Mouse (Mus musculus) testis, postnatal 10 days (tissue): ENCODE measurements around the gene Sh3bp1.

Experiments used
- DNase-seq: peaks from one replicate; pipeline ENCODE4 v3.0.0; 2021; ENCODE audit warnings: low spot score

Gene Sh3bp1

DNA sequence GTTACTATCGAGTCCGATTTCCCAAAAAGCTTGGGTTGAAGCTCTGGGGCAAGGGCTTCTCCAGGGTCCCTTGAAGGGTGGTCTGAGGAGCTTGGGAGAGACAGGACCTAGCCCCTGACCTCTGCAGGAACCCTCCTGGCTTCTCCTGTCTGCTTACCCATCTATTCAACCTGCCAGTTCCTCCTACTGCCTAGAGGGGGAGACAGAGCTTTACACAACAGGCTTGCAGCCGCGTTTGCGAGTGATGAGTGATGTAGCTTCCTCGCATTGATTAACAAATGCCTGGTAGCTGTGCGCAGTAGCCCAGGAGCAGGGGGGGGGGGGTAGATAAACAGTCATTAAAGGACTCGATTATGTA lies 16.1 kb downstream of the Sh3bp1 start:
- DNase-seq, result peak; percentile 67

DNA sequence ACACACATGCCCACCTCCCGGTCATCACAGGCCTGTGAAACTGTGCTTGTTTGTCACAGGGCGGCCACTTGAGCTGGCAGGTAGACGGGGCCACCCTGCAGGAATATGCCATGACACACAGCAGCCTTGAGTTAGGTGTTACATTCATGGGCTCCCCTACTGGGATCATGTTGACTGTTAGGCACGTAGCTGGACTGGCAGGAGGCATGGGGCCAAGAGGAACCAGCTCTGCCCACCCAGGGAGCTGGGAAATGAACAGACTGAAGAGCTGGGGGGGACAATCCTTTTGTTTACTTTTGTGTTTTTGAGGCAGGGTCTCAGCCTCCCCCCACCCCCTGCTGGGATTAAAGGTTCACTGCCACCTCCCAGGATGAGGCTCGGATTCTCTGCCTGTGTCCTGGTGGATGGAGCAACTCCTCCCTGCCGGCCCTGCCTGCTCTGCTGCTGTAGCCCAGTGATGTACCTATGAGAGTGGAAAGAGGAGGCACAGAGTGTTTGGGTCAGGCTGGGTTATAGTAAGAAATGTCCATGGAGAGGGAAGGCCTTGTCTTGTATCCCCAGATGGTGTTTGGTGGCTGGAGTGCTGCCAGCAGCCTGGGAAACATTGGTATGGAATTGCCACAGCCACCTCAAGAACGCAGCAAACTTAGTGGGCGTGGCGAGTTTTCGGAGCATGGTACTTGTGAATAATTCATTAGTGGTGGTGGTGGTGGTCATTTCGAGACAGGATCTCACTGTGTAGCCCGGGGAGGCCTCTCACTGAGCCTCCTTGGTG lies 16.7 kb downstream of the Sh3bp1 start:
- no peak for DNase-seq

DNA sequence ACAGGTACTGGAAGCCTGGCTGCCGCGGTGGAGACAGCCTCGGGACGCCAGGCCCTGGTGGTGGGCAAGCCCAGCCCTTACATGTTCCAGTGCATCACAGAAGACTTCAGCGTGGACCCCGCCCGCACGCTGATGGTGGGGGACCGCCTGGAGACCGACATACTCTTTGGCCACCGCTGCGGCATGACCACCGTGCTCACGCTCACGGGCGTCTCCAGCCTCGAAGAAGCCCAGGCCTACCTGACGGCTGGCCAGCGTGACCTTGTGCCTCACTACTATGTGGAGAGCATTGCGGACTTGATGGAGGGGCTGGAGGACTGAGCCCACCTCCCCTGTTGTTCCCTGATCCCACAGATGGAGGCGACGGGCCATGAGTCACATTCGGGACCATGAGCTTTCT lies 18.6 kb downstream of the Sh3bp1 start:
- no peak for DNase-seq

DNA sequence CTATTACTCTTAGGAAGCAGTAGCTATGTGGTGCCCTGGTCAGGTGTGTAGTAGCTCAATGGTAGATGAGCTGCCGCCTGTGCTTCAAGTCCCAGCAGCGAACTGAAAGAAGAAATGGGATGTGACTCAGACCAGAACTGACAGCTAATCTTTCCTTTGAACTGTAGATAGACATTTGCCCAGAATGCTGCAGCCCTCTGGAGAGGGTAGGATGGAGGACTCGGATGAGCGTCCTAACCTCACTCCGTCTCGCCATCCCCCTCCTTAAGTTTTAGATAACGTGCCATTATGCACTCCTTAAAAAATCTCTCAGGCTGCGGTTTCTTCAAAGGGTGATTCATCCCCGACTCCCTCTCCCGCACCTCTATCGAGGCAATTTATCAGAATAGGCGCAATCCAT lies 20.3 kb downstream of the Sh3bp1 start:
- DNase-seq, result no peak

DNA sequence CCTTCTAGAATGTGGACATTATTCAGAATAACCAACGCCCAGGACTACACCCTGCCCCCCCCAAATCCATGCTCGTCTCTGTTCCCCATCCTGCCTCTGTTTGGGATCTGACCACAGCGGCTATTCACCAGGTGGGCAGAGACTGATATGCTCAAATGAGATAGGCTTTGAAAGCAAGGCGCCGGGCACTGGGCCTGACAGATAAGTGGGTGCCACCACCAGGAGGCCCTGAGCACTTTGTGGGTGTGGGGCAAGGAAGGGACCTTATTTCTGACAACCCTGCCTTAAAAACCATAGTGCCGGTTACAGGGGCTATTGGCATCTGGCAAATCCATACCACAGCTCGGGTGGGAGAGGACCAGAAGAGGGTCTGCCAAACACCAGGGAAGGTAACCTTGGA lies 23.1 kb downstream of the Sh3bp1 start:
- no peak for DNase-seq

DNA sequence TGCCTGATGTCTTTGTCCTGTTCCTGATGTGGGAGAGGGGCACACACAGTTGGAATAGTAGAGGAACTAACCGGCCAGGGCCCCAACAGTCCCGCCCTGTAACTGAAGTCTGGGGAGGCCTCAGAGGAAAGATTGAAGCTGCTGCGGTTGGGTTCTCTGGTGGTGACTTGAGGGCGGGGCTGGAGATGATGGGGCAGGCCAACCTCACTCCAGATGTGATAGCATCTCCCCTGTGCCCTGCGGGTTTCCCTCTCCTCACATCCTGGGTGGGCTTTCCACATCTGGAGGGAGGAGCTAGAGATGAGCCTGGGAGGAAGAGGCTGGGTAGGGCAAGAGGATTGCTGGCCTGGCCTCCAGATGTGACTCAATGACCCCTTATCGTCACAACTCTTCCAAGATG lies 24.0 kb downstream of the Sh3bp1 start:
- DNase-seq, result no peak

DNA sequence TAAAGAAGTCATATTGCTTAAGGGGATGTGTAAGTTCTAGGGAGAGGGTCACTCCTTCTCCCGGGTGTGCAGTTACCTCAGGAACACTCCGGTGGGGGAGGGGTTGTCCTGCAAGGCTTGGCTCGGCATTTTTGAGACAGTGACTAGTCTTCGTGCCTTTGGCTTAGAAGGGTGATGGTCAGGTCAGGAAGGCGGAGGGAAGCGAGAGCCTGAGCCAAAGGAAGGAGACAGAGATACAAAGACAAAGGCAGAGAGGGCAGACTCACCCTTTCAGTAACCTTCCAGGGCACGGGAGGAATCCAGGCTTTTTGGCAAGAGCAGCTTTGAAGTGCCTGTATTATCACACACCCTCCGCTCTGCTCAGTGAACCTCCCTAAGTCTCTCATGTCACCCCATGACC lies 25.6 kb downstream of the Sh3bp1 start:
- peak; percentile 80 for DNase-seq

DNA sequence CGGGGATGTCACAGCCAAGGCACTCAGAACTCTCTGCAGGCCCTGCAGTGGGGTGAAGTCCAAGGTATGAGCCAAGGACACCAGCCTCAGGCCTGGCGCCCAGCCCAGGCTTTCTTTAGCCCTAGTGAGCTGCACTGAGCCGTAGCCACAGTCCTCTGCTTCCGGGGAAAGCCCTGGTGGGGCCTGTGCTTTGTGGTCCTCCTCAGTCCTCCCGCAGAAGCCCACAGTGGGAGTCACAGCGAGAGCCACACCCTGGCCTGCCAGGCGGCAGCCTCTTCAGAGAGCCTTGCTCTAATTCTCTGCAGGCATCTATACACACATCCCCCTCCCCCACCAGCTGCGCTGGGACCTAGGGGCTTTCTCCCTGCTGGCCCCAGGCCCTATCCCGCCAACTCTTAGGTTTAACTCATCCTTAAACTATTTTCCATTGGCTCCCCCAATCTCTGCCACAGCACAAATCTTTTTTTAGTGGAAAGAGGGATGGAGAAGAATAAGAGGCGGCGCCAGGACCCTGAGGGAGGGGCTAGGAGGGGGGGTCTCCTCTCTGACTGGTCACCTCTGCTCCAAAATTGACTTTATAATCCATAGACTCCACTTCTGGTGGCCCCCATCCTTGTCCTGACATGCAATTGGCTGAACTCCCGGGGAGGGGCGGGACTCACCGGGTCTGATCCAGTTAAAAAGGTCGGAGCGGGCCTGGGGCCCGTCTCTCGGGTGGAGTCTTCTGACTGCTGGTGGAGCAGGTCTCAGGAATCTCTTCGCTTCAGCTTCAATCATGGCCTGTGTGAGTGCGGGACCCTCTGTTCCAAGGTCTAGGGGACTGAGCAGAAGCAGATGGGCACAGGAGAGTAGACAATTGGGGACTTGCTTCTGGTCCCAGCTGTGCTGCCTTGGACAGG lies 26.7 kb downstream of the Sh3bp1 start, which contains the start of gene Lgals1:
TSS of gene Lgals1 (plus strand) at position 705 of the 899 bp plus-strand sequence.
- DNase-seq, result peak; percentile 94

DNA sequence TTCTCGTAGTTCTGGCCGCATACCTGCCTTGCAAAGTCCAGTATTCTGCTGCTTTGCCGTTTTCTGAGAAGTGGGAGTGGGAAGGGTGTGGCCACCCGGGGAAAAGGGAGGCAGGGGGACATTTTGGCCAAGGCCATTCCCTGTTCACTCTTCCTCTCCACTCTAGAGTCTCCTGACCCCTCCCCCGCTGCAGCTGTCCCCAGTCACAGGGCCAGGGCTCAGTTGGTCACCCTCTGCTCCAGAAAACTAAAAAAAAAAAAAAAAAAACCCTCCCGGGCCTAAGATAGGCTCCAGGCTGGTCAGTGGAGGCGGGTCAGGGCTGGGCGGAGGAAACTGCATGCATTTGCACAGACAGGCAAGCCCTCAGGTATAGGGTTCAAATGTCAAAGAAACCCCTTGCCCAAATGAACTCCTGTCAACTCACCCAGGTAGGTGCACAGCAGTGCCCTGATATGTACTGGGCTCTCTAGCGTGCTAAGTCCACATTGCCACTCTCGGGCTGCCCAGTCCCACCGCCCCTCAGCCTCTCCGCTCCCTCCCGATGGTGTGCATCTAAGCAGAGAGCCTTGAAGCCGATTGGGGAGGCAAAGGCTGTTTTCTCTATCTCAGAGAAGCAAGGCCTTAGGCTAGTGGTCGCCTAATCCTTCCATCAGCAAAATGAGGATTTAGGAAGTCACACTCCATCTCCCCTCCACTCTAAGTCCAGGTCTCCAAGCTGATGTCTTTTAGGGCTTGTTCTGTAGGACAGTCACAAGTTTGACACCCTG lies 27.6 kb downstream of the Sh3bp1 start:
- peak; percentile 75 for DNase-seq

DNA sequence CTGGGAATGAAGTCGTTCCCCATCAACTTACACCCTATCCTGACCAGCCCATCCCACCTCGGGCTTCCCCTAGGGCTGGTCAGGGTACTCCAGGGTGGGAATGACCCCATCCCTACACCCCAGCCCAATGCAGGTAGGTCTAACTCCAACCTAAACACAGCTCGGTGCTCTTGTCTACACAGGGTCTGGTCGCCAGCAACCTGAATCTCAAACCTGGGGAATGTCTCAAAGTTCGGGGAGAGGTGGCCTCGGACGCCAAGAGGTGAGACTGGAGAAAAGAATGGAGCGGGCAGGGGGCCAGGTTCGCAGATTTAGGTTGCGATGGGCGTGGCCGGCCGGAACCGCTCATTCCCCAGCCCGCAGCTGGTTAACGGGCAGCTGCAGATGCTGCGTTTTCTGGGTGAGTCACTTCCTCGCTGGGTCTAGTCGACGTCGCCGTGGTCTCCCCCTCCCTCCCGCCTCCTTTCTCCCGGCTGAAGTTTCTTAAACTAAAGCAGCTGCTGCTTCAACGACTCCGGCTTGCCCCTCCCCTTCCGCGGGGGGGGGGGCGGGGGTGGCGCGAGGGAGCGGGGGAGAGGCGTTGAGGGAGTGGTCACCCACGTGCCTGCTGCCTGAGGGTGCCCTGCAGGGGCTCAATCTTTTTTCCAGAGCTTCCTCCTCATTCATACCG lies 28.4 kb downstream of the Sh3bp1 start:
- DNase-seq, result peak; percentile 81

DNA sequence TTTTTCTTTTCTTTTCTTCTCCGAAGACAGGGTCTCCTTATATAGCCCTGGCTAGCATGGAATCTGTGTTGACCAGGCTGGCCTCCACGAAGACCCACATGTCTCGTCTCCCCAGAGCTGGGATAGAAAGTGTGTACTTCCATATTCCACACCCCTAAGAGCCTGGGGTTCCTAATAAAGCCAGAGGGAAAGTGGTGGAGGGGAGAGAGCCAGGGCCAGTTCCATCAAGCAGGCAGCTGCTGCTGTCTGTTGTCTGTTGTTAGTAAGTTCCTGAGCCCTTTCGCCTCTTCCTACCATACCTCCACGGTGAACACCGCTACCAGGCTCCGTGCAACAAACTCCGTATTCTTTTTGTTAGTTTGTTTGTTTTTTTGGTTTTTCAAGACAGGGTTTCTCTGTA lies 29.0 kb downstream of the Sh3bp1 start:
- DNase-seq, result no peak

DNA sequence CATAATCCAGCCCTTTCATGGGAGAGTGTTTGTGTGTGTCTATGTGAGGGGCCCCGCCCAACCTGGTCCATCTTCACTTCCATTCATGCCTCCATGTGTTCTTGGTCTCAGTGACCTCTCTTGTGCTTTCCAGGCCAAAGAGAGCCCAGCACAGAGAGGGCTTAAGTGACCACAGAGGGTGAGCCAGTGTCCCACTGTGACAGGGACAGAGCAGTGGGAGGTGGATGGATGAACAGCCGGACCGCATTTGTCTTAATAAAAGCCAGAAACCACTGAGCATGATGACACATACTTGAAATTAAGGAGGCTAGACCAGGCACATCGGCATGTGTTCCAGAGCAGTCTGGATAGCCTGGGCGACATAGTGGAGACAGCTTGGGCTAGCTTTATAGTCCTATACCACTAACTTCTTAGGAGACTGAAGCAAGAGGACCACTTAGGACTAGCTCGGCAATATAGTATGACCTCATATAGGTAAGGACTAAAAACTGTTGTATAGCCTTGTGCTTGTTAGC lies 30.7 kb downstream of the Sh3bp1 start:
- no peak for DNase-seq

DNA sequence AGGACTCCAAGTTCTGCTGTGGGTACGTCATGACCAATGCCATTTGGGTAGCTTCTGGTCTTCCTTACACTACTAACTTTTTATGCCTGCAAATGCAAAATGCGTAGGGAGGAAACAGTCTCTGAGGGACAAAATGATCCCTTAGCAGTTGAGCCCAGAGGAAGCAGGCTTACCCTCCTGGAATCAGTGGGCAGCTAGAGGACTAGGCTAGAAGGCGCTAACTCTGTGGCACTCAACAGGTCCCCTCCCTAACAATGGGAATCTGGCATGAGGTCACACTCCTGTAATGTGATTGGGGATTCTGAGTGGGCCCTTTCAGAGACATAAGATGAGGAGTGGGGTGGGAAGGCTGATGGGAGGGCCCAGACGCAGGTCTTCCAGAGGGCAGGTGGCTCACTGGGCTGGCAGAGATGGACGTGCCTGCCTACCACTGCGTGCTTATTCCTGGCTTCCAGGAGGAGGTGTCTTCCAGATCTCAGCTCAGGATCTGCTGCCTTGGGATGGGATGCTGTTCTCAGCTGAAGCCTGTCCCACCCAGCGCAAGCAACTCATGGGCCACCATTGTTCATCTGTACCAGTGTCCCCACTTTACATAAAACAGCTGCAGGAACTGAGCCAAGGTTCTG lies 31.3 kb downstream of the Sh3bp1 start:
- DNase-seq, result no peak

DNA sequence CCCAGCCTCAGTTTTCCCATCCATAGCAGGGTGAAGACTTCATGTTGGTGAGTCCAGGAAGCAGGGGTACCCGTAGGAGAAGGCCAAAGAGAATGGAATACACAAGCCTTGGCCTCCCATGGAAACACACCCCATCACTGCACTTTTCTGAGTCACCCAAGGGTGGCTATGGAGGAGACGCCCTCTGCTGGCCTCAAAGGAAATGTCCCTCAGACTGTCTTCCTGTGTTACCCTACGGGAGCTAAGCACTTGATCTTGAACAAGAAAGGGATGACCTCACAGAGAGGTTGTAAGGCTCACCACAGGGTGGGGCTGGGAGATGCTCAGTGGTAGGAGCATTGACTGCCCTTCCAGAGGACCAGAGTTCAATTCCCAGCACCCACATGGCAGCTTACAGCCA lies 32.0 kb downstream of the Sh3bp1 start:
- DNase-seq, result no peak

DNA sequence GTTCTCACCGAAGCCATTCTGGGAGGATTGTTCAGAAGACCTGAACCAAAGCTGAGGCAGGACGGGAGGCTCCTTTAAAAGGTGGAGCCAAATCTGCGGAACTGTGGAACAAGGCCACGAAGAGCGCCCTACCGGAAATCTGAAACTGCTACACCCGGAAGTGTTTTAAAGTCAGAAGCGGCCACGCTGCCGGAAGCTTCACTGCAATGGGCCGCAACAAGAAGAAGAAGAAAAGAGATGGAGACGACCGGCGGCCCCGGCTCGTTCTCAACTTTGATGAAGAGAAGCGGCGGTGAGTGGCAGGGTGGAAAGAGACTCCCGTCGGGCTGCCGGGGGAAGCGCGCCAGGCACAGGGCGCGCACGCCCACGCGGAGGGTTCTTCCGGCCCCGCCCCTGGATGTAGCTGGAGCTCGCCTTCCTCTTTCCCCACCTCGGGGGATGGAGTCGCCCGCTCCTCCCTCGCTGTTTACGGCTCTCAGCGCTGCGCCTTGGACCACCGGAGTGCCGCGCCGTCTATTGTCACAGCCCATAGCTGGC lies 35.3 kb downstream of the Sh3bp1 start, which contains the start of gene Nol12:
TSS of gene Nol12 (plus strand) at position 150 of the 537 bp plus-strand sequence.
- peak; percentile 81 for DNase-seq

DNA sequence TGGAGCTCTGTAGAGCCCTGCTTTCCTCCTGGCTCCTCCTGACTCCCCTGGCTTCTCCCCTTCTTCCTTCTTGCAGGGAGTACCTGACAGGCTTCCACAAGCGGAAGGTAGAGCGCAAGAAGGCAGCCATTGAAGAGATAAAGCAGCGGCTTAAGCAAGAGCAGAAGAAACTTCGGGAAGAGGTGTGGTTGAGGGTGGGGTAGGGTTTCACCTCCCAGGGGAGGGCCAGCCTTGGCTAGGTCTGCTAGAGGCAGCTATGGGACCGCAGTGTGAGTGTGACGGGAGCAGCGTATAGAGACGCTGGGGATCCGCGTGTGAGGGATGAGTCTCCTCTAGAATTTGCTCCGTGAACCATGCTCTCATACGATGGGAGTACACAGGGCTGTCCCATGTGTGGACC lies 36.8 kb downstream of the Sh3bp1 start:
- DNase-seq, result no peak

DNA sequence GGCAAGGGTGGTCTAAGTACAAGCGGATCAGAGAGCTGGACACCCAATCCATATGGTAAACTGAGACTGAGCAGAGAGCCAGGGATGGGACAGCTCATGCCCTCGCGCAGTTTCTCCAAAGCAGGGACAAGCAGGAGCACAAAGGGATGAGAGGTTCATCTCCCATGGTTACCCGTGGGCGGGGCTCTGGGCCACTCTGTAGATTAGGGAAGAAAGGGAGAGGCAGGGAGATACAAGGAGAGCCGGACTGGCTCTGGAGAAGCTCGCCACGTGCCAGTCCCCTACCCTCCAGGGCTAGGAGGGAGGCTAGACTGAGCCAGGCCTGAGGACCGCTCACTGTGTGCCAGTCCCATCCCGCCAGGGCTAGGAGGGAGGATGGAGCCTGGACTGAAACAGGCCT lies 37.7 kb downstream of the Sh3bp1 start:
- DNase-seq, result no peak

DNA sequence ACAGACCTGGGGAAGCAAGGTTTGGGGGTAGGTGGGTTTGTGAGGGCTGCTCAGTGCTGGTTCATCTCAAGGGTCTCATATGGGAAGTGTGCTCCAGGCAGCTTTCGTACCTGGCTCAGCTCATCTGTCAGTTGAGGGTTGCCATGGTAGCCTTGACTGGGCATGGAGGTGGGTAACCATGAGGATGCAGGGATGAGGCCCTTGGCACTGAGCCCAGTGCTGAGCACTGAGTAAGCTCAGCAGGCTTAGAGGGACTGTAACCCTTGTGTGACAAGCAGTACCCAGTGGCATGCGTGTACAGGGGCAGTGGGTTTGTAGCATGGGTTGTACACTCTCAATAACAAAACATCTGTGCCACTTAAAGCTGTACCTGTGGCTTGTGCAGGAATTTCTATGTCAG lies 38.4 kb downstream of the Sh3bp1 start:
- no peak for DNase-seq

DNA sequence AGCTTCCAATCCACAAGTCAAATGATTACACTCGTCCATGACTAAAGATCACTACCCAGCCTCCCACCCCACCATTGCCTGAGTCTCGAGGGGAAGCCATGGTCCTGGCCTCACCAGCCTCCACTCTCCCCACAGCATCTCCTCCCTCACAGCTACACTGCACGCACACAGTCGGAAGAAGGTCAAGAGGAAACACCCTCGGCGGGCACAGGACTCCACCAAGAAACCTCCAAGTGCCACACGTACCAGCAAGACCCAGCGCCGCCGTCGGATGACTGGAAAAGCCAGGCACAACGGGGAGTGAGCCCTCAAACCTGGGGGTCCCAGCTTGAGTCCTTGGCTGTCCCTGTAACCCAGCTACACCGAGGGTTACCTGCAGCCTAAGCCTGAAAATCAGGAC lies 40.8 kb downstream of the Sh3bp1 start:
- no peak for DNase-seq

DNA sequence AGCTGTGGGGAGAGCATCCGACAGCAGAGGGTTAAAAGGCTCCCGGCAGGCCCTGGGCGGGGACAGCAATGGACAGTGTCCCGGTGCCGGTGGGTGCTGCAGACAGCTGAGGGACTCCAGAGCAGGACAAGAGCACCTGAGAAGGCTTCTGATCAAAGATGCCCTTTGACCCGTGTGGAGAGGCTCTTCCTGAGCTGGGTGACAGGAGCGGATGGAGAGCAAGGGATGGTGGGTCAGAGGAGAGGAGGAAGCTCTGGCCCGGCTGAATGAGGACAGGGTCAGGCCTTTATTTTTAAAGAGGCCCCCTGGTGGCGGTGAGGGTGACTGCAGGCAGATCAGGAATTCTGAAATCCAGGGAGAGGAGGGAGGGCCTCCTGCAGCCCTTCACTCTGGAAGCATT lies 43.1 kb downstream of the Sh3bp1 start:
- peak; percentile 89 for DNase-seq

DNA sequence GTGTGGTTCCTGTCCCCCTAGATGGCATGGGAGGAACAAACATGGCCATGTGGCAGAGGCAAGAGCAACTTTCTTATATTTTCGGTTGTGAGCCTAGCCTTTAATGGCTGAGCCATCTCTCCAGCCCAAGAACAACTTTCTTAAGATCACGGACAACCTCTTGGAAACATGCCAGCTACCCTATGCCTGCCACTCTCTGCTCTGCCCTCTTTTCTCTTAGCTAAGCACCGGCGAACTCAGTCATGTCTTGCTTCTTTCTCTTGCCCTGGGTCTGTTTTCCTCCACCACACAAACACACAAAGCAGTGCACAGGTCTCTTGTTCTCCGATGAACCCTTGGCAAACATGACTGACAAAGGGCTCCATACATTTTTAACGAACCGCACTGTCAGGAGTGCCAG lies 46.7 kb downstream of the Sh3bp1 start:
- DNase-seq, result no peak
